Mouse (Mus musculus) neural tube, embryonic 15.5 days (tissue): ENCODE measurements around the gene Hc. TPM values are rescaled to one million over a fixed set of nuclear protein-coding genes. Genes with fewer than 3 reads are reported as not detected.

Experiments used
- ATAC-seq: fragments of 200-750 bp; cut with Nextera tagmentation; 2 replicates; pipeline ENCODE4 v1.8.0; 2017; ENCODE audit warnings: mild to moderate bottlenecking, moderate TSS enrichment, moderate library complexity; ENCODE audit not compliant: low FRiP score
- H3K27ac ChIP-seq: fragments of 300-500 bp; sonication (generic); replicated peaks from 2 replicates; pipeline ENCODE4 v1.5.1; 2015; ENCODE audit warnings: mild to moderate bottlenecking, inconsistent platforms
- H3K27me3 ChIP-seq: fragments of 300-500 bp; sonication (generic); replicated peaks from 2 replicates; pipeline ENCODE4 v1.6.1; 2015; ENCODE audit warnings: inconsistent platforms
- H3K36me3 ChIP-seq: fragments of 300-500 bp; sonication (generic); 2 replicates; pipeline ENCODE4 v1.6.1; 2015; ENCODE audit warnings: inconsistent platforms
- H3K4me1 ChIP-seq: fragments of 300-500 bp; sonication (generic); 2 replicates; pipeline ENCODE4 v1.6.1; 2015; ENCODE audit warnings: inconsistent platforms
- H3K4me2 ChIP-seq: fragments of 300-500 bp; sonication (generic); 2 replicates; pipeline ENCODE4 v1.6.1; 2015; ENCODE audit warnings: inconsistent platforms, mild to moderate bottlenecking, moderate library complexity
- H3K4me3 ChIP-seq: fragments of 300-500 bp; sonication (generic); replicated peaks from 2 replicates; pipeline ENCODE4 v1.5.1; 2015; ENCODE audit warnings: mild to moderate bottlenecking, inconsistent platforms
- H3K9ac ChIP-seq: fragments of 300-500 bp; sonication (generic); replicated peaks from 2 replicates; pipeline ENCODE4 v1.6.1; 2015; ENCODE audit warnings: mild to moderate bottlenecking, inconsistent platforms
- H3K9me3 ChIP-seq: fragments of 300-500 bp; sonication (generic); replicated peaks from 2 replicates; pipeline ENCODE4 v1.6.1; 2016; ENCODE audit warnings: inconsistent platforms
- WGBS: fragments of 180-500 bp; shearing (Covaris S2); methylation state at CpG from one replicate; pipeline ENCODE4 v1.1.7; 2015; ENCODE audit warnings: mixed read lengths; 5-methylcytosine and 5-hydroxymethylcytosine counted together
- polyA plus RNA-seq: library from polyadenylated mRNA; unstranded; fragments of >200 nt; fragmentation: Nextera tagmentation; extraction: Ambion mirVana; gene quantifications from 2 replicates; pipeline ENCODE4 v1.2.1, GENCODE M21; 2015

Gene Hc
- polyA plus RNA-seq, 1 experiment from 2014 or later = 0.61 TPM

- no peak for ATAC-seq
These were observed 88.2 kb downstream of the Hc start for GRCm38 (mm10) chr2:34973087-34973486.

GRCm38 (mm10) chr2:34971080-34971888 lies 90.0 kb downstream of the Hc start:
- no peak overlapping the region for H3K4me2 ChIP-seq
- no peak for ATAC-seq
- H3K27ac ChIP-seq = no peak overlapping the region
- H3K27me3 ChIP-seq = no peaks in the 10 kb centered on the region
- no peak overlapping the region for H3K4me3 ChIP-seq
- WGBS = 64% methylated on average over 11 of the region's 11 CpGs
- no peaks in the 10 kb centered on the region for H3K4me1 ChIP-seq
- no peaks in the 10 kb centered on the region for H3K36me3 ChIP-seq
- H3K9me3 ChIP-seq = no peaks in the 10 kb centered on the region
- no peak overlapping the region for H3K9ac ChIP-seq

More at GRCm38 (mm10) chr2:34973087-34973486, 88.2 kb downstream of the Hc start:
- H3K27ac ChIP-seq = no peak overlapping the region
- no peaks in the 10 kb centered on the region for H3K27me3 ChIP-seq
- H3K4me2 ChIP-seq = no peak overlapping the region
- H3K9me3 ChIP-seq = no peaks in the 10 kb centered on the region
- 85% methylated on average over 8 of the region's 8 CpGs for WGBS
- H3K36me3 ChIP-seq = no peaks in the 10 kb centered on the region
- no peaks in the 10 kb centered on the region for H3K4me1 ChIP-seq
- H3K9ac ChIP-seq = no peak overlapping the region
- H3K4me3 ChIP-seq = no peak overlapping the region

GRCm38 (mm10) chr2:34970092-34970750 lies 91.0 kb downstream of the Hc start:
- Histone ChIP-seq H3K4me3 (no peak overlapping the region), H3K36me3 (no peaks in the 10 kb centered on the region), H3K4me2 (no peak overlapping the region), H3K9ac (no peak overlapping the region), H3K27ac (no peak overlapping the region), H3K9me3 (no peaks in the 10 kb centered on the region), H3K27me3 (no peaks in the 10 kb centered on the region), H3K4me1 (no peaks in the 10 kb centered on the region)
- 41% methylated on average over 9 of the region's 9 CpGs for WGBS
- no peak for ATAC-seq

GRCm38 (mm10) chr2:34969166-34969565 lies 92.1 kb downstream of the Hc start:
- 57% methylated on average over 7 of the region's 7 CpGs for WGBS
- no peak for ATAC-seq
- no peaks in the 10 kb centered on the region for H3K27me3 ChIP-seq
- H3K4me2 ChIP-seq = no peak overlapping the region
- no peak overlapping the region for H3K9ac ChIP-seq
- no peaks in the 10 kb centered on the region for H3K4me1 ChIP-seq
- no peak overlapping the region for H3K4me3 ChIP-seq
- H3K9me3 ChIP-seq = no peaks in the 10 kb centered on the region
- no peaks in the 10 kb centered on the region for H3K36me3 ChIP-seq
- no peak overlapping the region for H3K27ac ChIP-seq

GRCm38 (mm10) chr2:34966243-34966934 lies 94.8 kb downstream of the Hc start:
- no peak for ATAC-seq
- 85% methylated on average over 8 of the region's 8 CpGs for WGBS
- H3K36me3 ChIP-seq = no peaks in the 10 kb centered on the region

GRCm38 (mm10) chr2:34965806-34966205 lies 95.4 kb downstream of the Hc start:
- Histone ChIP-seq H3K4me2 (no peak overlapping the region), H3K9ac (no peak overlapping the region; the same call in 1 of the 2 replicates), H3K27me3 (0 out of 2 replicates have a peak, but pooled peaks cover 3% of the 10 kb centered on the region), H3K4me3 (no peak overlapping the region), H3K36me3 (no peaks in the 10 kb centered on the region), H3K27ac (no peak overlapping the region), H3K4me1 (peaks cover 8% of the 10 kb centered on the region), H3K9me3 (no peaks in the 10 kb centered on the region)
- no peak for ATAC-seq
- 75% methylated on average over 8 of the region's 8 CpGs for WGBS

More at GRCm38 (mm10) chr2:34966243-34966934, 94.8 kb downstream of the Hc start:
- Histone ChIP-seq H3K9ac (no peak overlapping the region; the same call in 1 of the 2 replicates), H3K4me3 (no peak overlapping the region), H3K27me3 (0 out of 2 replicates have a peak, but pooled peaks cover 3% of the 10 kb centered on the region), H3K27ac (no peak overlapping the region), H3K4me2 (no peak overlapping the region), H3K9me3 (no peaks in the 10 kb centered on the region), H3K4me1 (peaks cover 4% of the 10 kb centered on the region)

- WGBS = 41% methylated on average over 9 of the region's 9 CpGs
- H3K27ac ChIP-seq = no peak overlapping the region
- H3K4me1 ChIP-seq = peaks cover 8% of the 10 kb centered on the region
- H3K9me3 ChIP-seq = no peaks in the 10 kb centered on the region
- ATAC-seq = no peak
- 0 out of 2 replicates have a peak, but pooled peaks cover 3% of the 10 kb centered on the region for H3K27me3 ChIP-seq
- H3K9ac ChIP-seq = no peak overlapping the region
- H3K4me2 ChIP-seq = no peak overlapping the region
- H3K36me3 ChIP-seq = no peaks in the 10 kb centered on the region
- H3K4me3 ChIP-seq = no peak overlapping the region
These were observed 95.9 kb downstream of the Hc start for GRCm38 (mm10) chr2:34965293-34965692.

GRCm38 (mm10) chr2:34964651-34965050 lies 96.6 kb downstream of the Hc start:
- Histone ChIP-seq H3K4me3 (no peak overlapping the region), H3K4me1 (peaks cover 8% of the 10 kb centered on the region), H3K27ac (no peak overlapping the region), H3K4me2 (no peak overlapping the region), H3K27me3 (0 out of 2 replicates have a peak, but pooled peaks cover 3% of the 10 kb centered on the region), H3K9me3 (no peaks in the 10 kb centered on the region), H3K36me3 (no peaks in the 10 kb centered on the region), H3K9ac (no peak overlapping the region)
- WGBS = 53% methylated on average over 9 of the region's 9 CpGs
- ATAC-seq = no peak

- no peak overlapping the region for H3K27ac ChIP-seq
- H3K9ac ChIP-seq = no peak overlapping the region
- H3K4me2 ChIP-seq = no peak overlapping the region
- H3K27me3 ChIP-seq = 0 out of 2 replicates have a peak, but pooled peaks cover 3% of the 10 kb centered on the region
- 88% methylated on average over 6 of the region's 6 CpGs for WGBS
- no peaks in the 10 kb centered on the region for H3K9me3 ChIP-seq
- no peak for ATAC-seq
- H3K36me3 ChIP-seq = no peaks in the 10 kb centered on the region
- H3K4me3 ChIP-seq = no peak overlapping the region
- peaks cover 8% of the 10 kb centered on the region for H3K4me1 ChIP-seq
These were observed 97.0 kb downstream of the Hc start for GRCm38 (mm10) chr2:34964230-34964629.

- no peak for ATAC-seq
- Histone ChIP-seq H3K9ac (no peak overlapping the region), H3K4me1 (peaks cover 8% of the 10 kb centered on the region), H3K4me2 (no peak overlapping the region), H3K27me3 (0 out of 2 replicates have a peak, but pooled peaks cover 3% of the 10 kb centered on the region), H3K4me3 (no peak overlapping the region), H3K9me3 (no peaks in the 10 kb centered on the region), H3K36me3 (no peaks in the 10 kb centered on the region), H3K27ac (no peak overlapping the region)
- 84% methylated on average over 13 of the region's 13 CpGs for WGBS
These were observed 97.8 kb downstream of the Hc start for GRCm38 (mm10) chr2:34963371-34963956.

GRCm38 (mm10) chr2:34962893-34963292 lies 98.3 kb downstream of the Hc start:
- WGBS = 89% methylated on average over 9 of the region's 9 CpGs
- ATAC-seq = no peak
- H3K9ac ChIP-seq = no peak overlapping the region
- H3K4me3 ChIP-seq = no peak overlapping the region
- H3K4me2 ChIP-seq = no peak overlapping the region
- H3K9me3 ChIP-seq = no peaks in the 10 kb centered on the region
- H3K27ac ChIP-seq = no peak overlapping the region
- no peaks in the 10 kb centered on the region for H3K36me3 ChIP-seq
- peaks cover 8% of the 10 kb centered on the region for H3K4me1 ChIP-seq
- H3K27me3 ChIP-seq = 0 out of 2 replicates have a peak, but pooled peaks cover 3% of the 10 kb centered on the region
